Mouse (Mus musculus) liver, adult 2 months (tissue): ENCODE measurements around the gene Dglucy.

Experiments
- CTCF ChIP-seq: fragments of 200-500 bp; IDR thresholded peaks from 2 replicates; pipeline ENCODE4 v1.5.1; 2011; ENCODE audit warnings: low read depth, low read length, control low read depth
- POLR2A ChIP-seq: fragments of 200-500 bp; IDR thresholded peaks from 2 replicates; pipeline ENCODE4 v1.6.1; 2011; ENCODE audit warnings: low read length, control low read depth; ENCODE audit not compliant: insufficient read depth; ENCODE audit errors: extremely low read depth

GRCm38 (mm10) chr12:100856337-100856736 is 77.5 kb downstream of the Dglucy start:
- TF ChIP-seq CTCF (no peak), POLR2A (no peak)
